Mouse (Mus musculus) lung, embryonic 16.5 days (tissue): ENCODE results near the gene Smok2a. TPM values are rescaled to one million over a fixed set of nuclear protein-coding genes. Genes with fewer than 3 reads are reported as not detected.
"Not testable (repeated sequence)": the region's sequence is repeated elsewhere in the genome, so short reads cannot be mapped to it uniquely, and the experiment has no call there.

Experiments
- ATAC-seq: fragments of 200-750 bp; cut with Nextera tagmentation; 2 replicates; pipeline ENCODE4 v1.8.0; 2017; ENCODE audit warnings: low read depth, mild to moderate bottlenecking, moderate library complexity
- H3K27ac ChIP-seq: fragments of 300-500 bp; sonication (generic); 2 replicates; pipeline ENCODE4 v1.5.1; 2014; ENCODE audit warnings: mild to moderate bottlenecking, control low read depth, low read length
- H3K27me3 ChIP-seq: fragments of 300-500 bp; sonication (generic); 2 replicates; pipeline ENCODE4 v1.6.1; 2014; ENCODE audit warnings: low read depth, low read length, mixed read lengths; ENCODE audit not compliant: control insufficient read depth, insufficient read depth
- H3K36me3 ChIP-seq: fragments of 300-500 bp; sonication (generic); 2 replicates; pipeline ENCODE4 v1.6.1; 2014; ENCODE audit warnings: low read length; ENCODE audit not compliant: control insufficient read depth, insufficient read depth
- H3K4me1 ChIP-seq: fragments of 300-500 bp; sonication (generic); replicated peaks from 2 replicates; pipeline ENCODE4 v1.6.1; 2014; ENCODE audit warnings: low read length, mixed read lengths; ENCODE audit not compliant: control insufficient read depth, insufficient read depth
- H3K4me2 ChIP-seq: fragments of 300-500 bp; sonication (generic); 2 replicates; pipeline ENCODE4 v1.6.1; 2014; ENCODE audit warnings: low read depth, low read length, control low read depth
- H3K4me3 ChIP-seq: fragments of 300-500 bp; sonication (generic); 2 replicates; pipeline ENCODE4 v1.5.1; 2014; ENCODE audit warnings: mild to moderate bottlenecking, low read length, control low read depth
- H3K9ac ChIP-seq: fragments of 300-500 bp; sonication (generic); 2 replicates; pipeline ENCODE4 v1.6.1; 2014; ENCODE audit warnings: low read length, control low read depth
- H3K9me3 ChIP-seq: fragments of 300-500 bp; sonication (generic); 2 replicates; pipeline ENCODE4 v1.6.1; 2016; ENCODE audit warnings: low read length; ENCODE audit not compliant: control insufficient read depth
- WGBS: fragments of 180-500 bp; shearing (Covaris S2); extraction: QIAGEN DNeasy Blood & Tissue Kit; methylation state at CpG from one replicate; pipeline ENCODE4 v1.1.7; 2014; 5-methylcytosine and 5-hydroxymethylcytosine counted together
- polyA plus RNA-seq: library from polyadenylated mRNA; unstranded; fragments of >200 nt; fragmentation: Nextera tagmentation; extraction: Ambion mirVana; gene quantifications from 2 replicates; pipeline ENCODE4 v1.2.1, GENCODE M21; 2015

The Smok2a gene
- polyA plus RNA-seq, 1 experiment from 2014 or later: not detected

DNA sequence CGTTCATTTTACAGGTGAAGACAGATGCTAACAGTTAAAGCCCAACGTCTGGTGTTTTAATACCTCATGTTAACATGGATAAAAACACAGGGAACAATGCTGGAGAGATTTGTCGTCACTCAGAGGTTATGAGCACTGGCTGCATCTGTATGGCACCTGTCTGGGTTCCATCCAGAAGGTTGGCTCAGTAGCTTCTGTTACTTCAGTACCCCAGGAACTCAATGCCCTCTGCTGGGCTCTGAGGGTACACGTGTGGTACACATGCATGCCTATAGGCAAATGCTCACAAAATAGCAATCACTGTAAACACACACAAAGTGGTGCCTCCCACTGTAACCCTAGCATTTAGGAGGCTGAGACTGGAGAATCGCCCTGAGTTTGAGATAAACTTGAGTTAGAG, 33.8 kb downstream of the Smok2a start:
- not testable (repeated sequence) for H3K4me3 ChIP-seq, H3K9ac ChIP-seq, H3K4me2 ChIP-seq, H3K4me1 ChIP-seq, H3K27me3 ChIP-seq, H3K27ac ChIP-seq, H3K36me3 ChIP-seq, ATAC-seq
- 67% methylated on average over 1 of the region's 5 CpGs for WGBS
- peaks cover 10% of the 10 kb centered on the region for H3K9me3 ChIP-seq

Other genes with a start within 250 kb of the Smok2a start
- 126 and 128 TPM in 2 replicates for gene Wtap, start 227.0 kb upstream of the Smok2a start, polyA plus RNA-seq
- gene Sod2, start 214.3 kb upstream of the Smok2a start, polyA plus RNA-seq: 102 and 116 TPM in 2 replicates
- gene Gpr31b, start 168.9 kb upstream of the Smok2a start, polyA plus RNA-seq: not detected in 2 replicates
- gene Tcp10b, start 160.1 kb upstream of the Smok2a start, polyA plus RNA-seq: 0.11 TPM in 1 of 2 replicates, not detected in the other
- not detected in 2 replicates for gene Unc93a, start 89.4 kb upstream of the Smok2a start, polyA plus RNA-seq
- not detected in 2 replicates for gene Smok2b, start 9.1 kb downstream of the Smok2a start, polyA plus RNA-seq
- not detected in 2 replicates for gene Tcp10c, start 133.4 kb downstream of the Smok2a start, polyA plus RNA-seq